Mouse (Mus musculus) lung, embryonic 14.5 days (tissue): ENCODE measurements around the gene Cnfn. TPM values are rescaled to one million over a fixed set of nuclear protein-coding genes. Genes with fewer than 3 reads are reported as not detected.
A peak's percentile ranks its signal among the peaks of the same experiment; 100 is the strongest.

Experiments
- ATAC-seq: fragments of 200-750 bp; cut with Nextera tagmentation; 2 replicates; pipeline ENCODE4 v1.8.0; 2017; ENCODE audit warnings: mild to moderate bottlenecking, moderate TSS enrichment, moderate library complexity; ENCODE audit not compliant: insufficient read depth
- DNase-seq: peaks from one replicate; pipeline ENCODE4 v3.0.0-alpha.2; 2015
- H3K27ac ChIP-seq: fragments of 300-500 bp; sonication (generic); 2 replicates; pipeline ENCODE4 v1.5.1; 2014; ENCODE audit warnings: low read depth, mild to moderate bottlenecking, moderate library complexity
- H3K27me3 ChIP-seq: fragments of 300-500 bp; sonication (generic); 2 replicates; pipeline ENCODE4 v1.6.1; 2014; ENCODE audit warnings: low read length, control low read depth; ENCODE audit not compliant: insufficient read depth
- H3K36me3 ChIP-seq: fragments of 300-500 bp; sonication (generic); 2 replicates; pipeline ENCODE4 v1.6.1; 2014; ENCODE audit warnings: control low read depth; ENCODE audit not compliant: insufficient read depth
- H3K4me1 ChIP-seq: fragments of 300-500 bp; sonication (generic); 2 replicates; pipeline ENCODE4 v1.6.1; 2014; ENCODE audit warnings: antibody characterized with exemption, control low read depth; ENCODE audit not compliant: insufficient read depth
- H3K4me2 ChIP-seq: fragments of 300-500 bp; sonication (generic); 2 replicates; pipeline ENCODE4 v1.6.1; 2014; ENCODE audit warnings: mild to moderate bottlenecking
- H3K4me3 ChIP-seq: fragments of 300-500 bp; sonication (generic); 2 replicates; pipeline ENCODE4 v1.5.1; 2014; ENCODE audit warnings: low read depth, low read length
- H3K9ac ChIP-seq: fragments of 300-500 bp; sonication (generic); 2 replicates; pipeline ENCODE4 v1.6.1; 2014
- H3K9me3 ChIP-seq: fragments of 300-500 bp; sonication (generic); 2 replicates; pipeline ENCODE4 v1.6.1; 2016; ENCODE audit warnings: low read depth, low read length, control low read depth
- CTCF ChIP-seq: IDR thresholded peaks from 2 replicates; pipeline ENCODE4 v1.5.1; 2016; ENCODE audit warnings: antibody characterized with exemption, low read depth
- WGBS: fragments of 180-500 bp; shearing (Covaris S2); extraction: QIAGEN DNeasy Blood & Tissue Kit; methylation state at CpG from one replicate; pipeline ENCODE4 v1.1.7; 2014; 5-methylcytosine and 5-hydroxymethylcytosine counted together
- polyA plus RNA-seq: library from polyadenylated mRNA; unstranded; fragments of >200 nt; fragmentation: Nextera tagmentation; extraction: Ambion mirVana; gene quantifications from 2 replicates; pipeline ENCODE4 v1.2.1, GENCODE M21; 2014

Gene Cnfn
- not detected in 2 replicates for polyA plus RNA-seq

DNA sequence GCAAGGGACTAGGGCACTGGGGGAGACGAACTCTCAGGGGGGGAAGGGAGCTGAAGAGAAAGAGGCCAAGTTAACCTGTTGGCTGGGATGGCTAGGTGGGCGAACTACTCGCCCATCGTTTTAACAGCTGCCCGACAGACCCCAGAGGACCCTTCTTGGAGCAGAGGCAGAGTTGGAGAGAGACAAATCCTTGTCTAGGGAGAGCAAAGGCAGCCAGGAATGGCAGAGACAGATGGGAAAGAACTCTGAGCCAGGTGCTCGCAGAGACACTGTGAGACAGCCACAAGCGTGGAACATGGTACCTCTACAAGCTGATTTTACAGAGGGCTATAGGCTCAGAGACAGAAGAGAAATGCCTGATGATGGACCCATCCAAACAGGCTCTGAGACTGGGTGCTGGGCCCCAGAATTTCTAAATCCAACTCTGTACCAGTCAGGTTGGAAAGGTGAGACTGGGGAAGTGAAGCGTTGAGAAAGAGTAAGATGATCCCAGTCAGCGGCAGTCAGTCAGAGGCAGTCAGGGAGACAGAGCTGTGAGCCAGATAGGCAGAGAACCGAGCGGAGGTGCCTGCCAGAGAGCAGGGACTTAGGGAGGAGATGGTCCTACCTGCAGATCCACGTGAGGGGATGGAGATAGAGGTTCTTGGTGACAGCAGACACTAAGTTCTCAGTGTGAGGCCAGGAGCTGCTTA, at the start of gene Cnfn:
Gene Cnfn (minus strand): TSS at position 667 of the 692 bp plus-strand sequence.
- peaks cover 38% of the 10 kb centered on the region for H3K27me3 ChIP-seq
- H3K4me2 ChIP-seq, result no peak within 1 kb of the TSS
- no peak for TF ChIP-seq CTCF
- H3K4me3 ChIP-seq, result no peak within 1 kb of the TSS
- H3K36me3 ChIP-seq, result 0 out of 2 replicates have a peak, but pooled peaks cover under 1% of the 10 kb centered on the region
- no peaks in the 10 kb centered on the region for H3K4me1 ChIP-seq
- DNase-seq (no peak), ATAC-seq (no peak)
- H3K9ac ChIP-seq, result no peak within 1 kb of the TSS
- H3K9me3 ChIP-seq, result no peaks in the 10 kb centered on the region
- 47% methylated on average over 12 of the region's 12 CpGs for WGBS
- H3K27ac ChIP-seq, result no peak within 1 kb of the TSS

DNA sequence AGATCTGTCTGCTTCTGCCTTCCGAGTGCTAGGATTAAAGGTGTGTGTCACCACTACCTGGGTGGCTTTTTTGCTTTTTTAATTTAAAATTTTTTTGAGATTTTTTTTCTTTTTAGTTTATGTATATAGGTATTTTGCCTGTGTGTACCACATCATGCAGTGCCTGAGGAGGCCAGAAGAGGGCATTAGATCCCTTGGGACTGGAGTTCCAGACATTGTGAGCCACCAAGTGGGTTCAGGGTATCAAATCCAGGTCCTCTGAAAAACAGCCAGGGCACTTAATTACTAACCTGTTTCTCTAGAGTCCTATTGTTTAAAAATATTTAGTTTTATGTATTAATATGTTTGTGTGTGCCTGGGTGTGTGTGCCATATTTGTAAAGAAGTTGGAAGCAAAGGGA, 48.1 kb upstream of the Cnfn start:
- H3K4me2 ChIP-seq, result no peak overlapping the region
- no peaks in the 10 kb centered on the region for H3K36me3 ChIP-seq
- no peak overlapping the region for H3K27ac ChIP-seq
- no peak overlapping the region for H3K9ac ChIP-seq
- H3K27me3 ChIP-seq, result peaks cover under 1% of the 10 kb centered on the region; the same call in 1 of the 2 replicates
- DNase-seq (peak; percentile 53), ATAC-seq (no peak)
- H3K9me3 ChIP-seq, result no peaks in the 10 kb centered on the region
- TF ChIP-seq CTCF, result peak; percentile 59
- no peaks in the 10 kb centered on the region for H3K4me1 ChIP-seq
- WGBS, result 73% methylated on average over 1 of the region's 1 CpGs
- H3K4me3 ChIP-seq, result no peak overlapping the region

DNA sequence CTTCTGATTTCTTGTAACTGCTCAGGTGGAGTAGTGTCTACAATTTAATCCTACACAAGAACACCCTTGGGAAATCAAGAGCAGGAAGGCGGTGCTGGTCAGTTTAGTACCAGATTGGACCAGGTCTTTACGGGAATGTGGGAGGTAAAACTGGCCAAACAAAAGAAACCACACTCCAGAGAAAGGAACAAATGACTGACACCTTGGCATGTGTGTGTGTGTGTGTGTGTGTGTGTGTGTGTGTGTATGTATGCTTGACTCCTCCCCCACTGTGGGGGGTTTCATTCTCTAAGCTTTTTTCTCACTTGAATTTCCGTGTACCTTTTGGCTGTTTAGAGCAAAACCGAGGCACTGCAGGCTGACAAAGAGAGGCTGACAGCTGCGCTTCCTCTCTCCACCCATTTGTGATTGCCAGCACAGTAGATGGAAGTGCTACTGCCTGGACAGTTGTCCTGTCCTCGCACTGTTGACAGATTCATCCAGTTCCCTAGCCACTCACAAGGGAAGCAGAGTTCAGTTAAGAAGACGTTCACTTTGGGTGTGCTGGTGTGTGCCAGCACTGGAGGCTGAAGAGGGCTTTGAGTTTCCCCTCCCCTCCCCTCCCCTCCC, 43.4 kb upstream of the Cnfn start, which contains the start of gene Cxcl17:
Gene Cxcl17 (minus strand): TSS at position 54 of the 609 bp plus-strand sequence.
- 38% methylated on average over 7 of the region's 7 CpGs for WGBS
- no peak for ATAC-seq
- no peak for TF ChIP-seq CTCF
- no peaks in the 10 kb centered on the region for H3K4me1 ChIP-seq
- no peak within 1 kb of the TSS for H3K9ac ChIP-seq
- H3K27ac ChIP-seq, result no peak within 1 kb of the TSS
- DNase-seq, result peak; percentile 28
- no peak within 1 kb of the TSS for H3K4me2 ChIP-seq
- no peaks in the 10 kb centered on the region for H3K9me3 ChIP-seq
- no peaks in the 10 kb centered on the region for H3K36me3 ChIP-seq
- H3K27me3 ChIP-seq, result no peaks in the 10 kb centered on the region
- H3K4me3 ChIP-seq, result no peak within 1 kb of the TSS

DNA sequence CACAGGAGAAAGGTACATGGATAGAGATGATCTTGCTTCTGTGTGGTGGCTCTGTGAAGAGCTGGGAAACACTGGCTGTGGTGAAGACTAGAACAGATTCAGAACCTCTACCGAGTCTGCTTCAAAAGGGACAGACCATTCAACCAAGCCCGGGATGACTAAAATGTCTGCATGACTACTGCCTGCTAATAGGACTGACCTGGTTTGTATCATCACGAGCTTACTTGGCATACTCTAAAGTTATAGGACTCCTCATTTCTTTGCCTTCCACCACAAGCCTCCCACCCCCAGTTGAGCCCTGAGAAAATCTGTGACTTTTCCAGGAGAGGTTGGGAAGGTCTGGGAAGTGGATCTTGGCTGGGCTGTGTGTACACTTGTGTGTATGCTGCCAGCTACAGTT, 42.3 kb upstream of the Cnfn start:
- ATAC-seq (no peak), DNase-seq (no peak)
- no peak overlapping the region for H3K27ac ChIP-seq
- no peak for TF ChIP-seq CTCF
- no peaks in the 10 kb centered on the region for H3K4me1 ChIP-seq
- no peak overlapping the region for H3K9ac ChIP-seq
- no peaks in the 10 kb centered on the region for H3K9me3 ChIP-seq
- no peak overlapping the region for H3K4me3 ChIP-seq
- 92% methylated on average over 3 of the region's 3 CpGs for WGBS
- H3K36me3 ChIP-seq, result no peaks in the 10 kb centered on the region
- H3K4me2 ChIP-seq, result no peak overlapping the region
- no peaks in the 10 kb centered on the region for H3K27me3 ChIP-seq

DNA sequence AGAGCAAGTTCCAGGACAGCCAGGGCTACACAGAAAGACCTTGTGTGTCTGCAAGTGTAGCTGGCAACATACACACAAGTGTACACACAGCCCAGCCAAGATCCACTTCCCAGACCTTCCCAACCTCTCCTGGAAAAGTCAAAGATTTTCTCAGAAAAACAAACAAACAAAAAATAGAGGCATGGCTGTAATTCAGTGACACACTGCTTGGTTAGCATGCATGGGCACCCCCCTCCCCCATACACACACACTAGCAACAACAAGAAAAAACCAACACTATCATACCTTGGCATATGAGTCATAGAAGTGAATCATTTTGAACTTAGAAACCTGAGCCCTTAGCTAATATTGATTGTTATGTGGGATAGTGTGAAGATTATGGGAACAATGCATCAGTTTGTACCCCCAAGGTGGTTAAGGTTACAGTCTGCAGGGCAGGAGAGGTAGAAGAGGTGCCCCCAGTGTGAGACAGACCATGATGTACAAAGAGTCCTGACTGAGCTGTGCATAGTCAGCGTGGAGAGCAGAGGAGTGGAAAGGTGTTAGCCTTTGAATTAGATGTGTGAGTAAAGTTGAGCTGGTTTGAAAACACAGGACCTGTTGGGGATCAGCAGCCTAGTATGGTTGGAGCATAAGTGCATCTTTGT, 41.6 kb upstream of the Cnfn start:
- DNase-seq (no peak), ATAC-seq (no peak)

DNA sequence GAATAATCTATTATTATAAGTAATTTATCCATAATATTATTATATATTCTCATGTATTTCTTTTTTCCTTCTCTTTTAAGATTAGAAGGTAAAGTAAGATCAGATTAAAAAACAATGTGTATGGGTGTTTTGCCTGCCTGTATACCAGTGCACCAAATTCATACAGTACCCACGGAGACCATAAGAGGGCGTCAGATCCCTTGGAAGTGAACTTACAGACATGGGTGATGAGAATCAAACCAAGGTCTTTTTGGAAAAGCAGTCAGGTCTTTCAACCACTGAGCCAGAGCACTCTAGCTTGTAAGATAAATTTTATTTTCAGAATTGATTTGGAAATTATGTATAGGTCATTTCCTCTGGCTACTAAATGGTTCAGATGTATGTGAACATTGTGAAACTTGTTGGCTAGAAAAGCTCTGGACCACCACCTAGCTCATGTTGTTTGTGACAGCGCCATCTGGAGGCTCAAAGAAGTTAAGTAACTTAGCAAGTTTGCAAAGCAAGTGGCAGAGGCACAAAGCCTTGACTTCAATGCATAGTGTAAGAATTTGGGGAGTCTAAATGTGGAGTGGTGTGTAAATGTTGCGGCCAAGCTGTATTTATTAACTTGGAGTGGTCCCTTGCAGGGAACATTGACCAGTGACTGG, 39.7 kb upstream of the Cnfn start:
- H3K4me1 ChIP-seq, result no peaks in the 10 kb centered on the region

More for the DNA sequence above, 41.6 kb upstream of the Cnfn start:
- Histone ChIP-seq H3K9me3 (no peaks in the 10 kb centered on the region), H3K4me2 (no peak overlapping the region), H3K36me3 (no peaks in the 10 kb centered on the region), H3K27me3 (no peaks in the 10 kb centered on the region), H3K4me3 (no peak overlapping the region), H3K9ac (no peak overlapping the region), H3K4me1 (no peaks in the 10 kb centered on the region), H3K27ac (no peak overlapping the region)
- TF ChIP-seq CTCF, result no peak
- WGBS, result 74% methylated on average over 1 of the region's 1 CpGs

More for the DNA sequence above, 39.7 kb upstream of the Cnfn start:
- H3K4me2 ChIP-seq, result no peak overlapping the region
- peak; percentile 72 for DNase-seq
- H3K36me3 ChIP-seq, result no peaks in the 10 kb centered on the region
- no peak overlapping the region for H3K27ac ChIP-seq
- peak; percentile 52 for TF ChIP-seq CTCF
- no peak for ATAC-seq
- no peak overlapping the region for H3K4me3 ChIP-seq
- H3K9me3 ChIP-seq, result no peaks in the 10 kb centered on the region
- 39% methylated on average over 4 of the region's 4 CpGs for WGBS
- no peaks in the 10 kb centered on the region for H3K27me3 ChIP-seq
- H3K9ac ChIP-seq, result no peak overlapping the region
